Mouse (Mus musculus) right cerebral cortex, postnatal 36 days (tissue): ENCODE results near the gene Cblc.

Source experiments
- DNase-seq, 2 experiments: peaks; one replicate each; pipeline ENCODE4 v3.0.0; 2022; ENCODE audit warnings: low spot score in 2 of 2, mixed read lengths in 1 of 2

Gene Cblc

GRCm38 (mm10) chr7:19782645-19783044 lies 14.0 kb downstream of the Cblc start:
- DNase-seq, result no peak

GRCm38 (mm10) chr7:19781741-19782140 lies 14.9 kb downstream of the Cblc start:
- no peak for DNase-seq

DNA sequence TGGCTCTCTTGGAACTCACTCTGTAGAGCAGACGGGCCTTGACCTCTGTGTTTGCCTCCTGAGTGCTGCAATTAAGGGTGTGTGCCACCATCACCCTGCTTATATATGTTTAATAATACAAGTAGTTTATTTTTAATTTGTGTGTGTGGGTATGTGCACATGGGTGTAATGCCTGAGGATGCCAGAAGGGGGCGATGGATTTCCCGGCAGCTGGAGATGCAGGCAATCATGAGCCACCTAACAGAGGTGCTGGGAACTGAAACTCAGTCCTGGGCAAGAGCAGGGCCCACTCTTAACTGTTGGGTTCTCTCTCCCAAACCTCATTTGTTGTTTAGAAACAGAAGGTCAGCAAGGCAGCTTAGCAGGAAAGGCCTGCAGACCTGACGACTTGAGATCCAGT lies 16.7 kb downstream of the Cblc start:
- no peak for DNase-seq

DNA sequence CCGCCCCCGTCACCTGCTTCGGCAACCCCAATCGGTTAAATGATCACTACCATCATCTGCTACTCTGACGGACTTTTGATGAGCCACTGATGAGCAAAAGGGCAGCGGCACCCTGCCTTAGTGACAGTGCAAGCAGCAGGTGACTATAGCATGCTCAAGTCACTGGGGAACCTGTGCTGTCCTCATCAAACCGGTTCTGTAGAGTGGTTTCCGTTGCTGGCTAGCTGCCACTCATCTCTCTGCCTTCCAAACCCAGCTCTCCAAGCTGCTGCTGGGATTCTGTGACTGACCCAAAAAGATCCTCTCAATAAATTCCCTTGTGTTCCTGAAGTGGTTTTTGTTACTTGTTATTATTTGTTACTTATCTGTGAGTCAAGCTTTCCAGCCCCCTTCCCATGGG lies 18.0 kb downstream of the Cblc start:
- DNase-seq, result no peak

DNA sequence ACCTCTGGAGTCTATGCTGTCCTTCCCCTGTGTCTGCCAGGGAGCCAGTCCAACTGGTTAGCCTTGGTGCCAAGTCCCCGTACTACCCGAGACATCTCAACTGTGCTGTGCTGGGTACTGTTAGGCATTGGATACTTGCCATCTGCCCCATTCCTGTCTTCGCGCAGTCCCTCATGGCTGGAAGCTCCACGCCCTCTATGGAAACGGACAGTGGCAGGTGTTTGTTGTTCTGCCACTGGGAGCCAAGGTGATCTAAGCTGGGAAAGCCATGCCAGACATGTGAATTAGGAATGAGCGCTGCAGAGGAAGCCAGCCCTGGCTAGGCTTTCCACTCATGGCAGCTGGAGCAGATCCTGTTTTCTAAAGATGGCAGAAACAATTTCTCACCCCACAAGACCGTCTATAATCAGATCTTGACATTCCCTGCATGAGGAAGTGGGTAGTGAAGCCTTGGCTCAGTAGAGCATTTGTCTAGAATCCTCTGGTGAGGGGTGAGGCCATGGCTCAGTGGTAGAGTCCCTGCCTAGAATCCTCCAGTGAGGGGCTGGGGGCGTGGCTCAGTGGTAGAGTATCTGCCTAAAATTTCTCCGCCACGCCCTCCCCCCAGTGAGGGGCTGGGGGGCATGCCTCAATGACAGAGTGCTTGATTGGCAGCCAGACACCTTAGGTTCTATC lies 19.4 kb downstream of the Cblc start:
- DNase-seq, result no peak

- DNase-seq, result no peak
Measured at GRCm38 (mm10) chr7:19771682-19772081, 24.9 kb downstream of the Cblc start.

GRCm38 (mm10) chr7:19770984-19771391 lies 25.6 kb downstream of the Cblc start, which contains the start of gene Bcam:
Gene Bcam, minus strand, starts transcription at chr7:19771016.
- DNase-seq, result no peak

DNA sequence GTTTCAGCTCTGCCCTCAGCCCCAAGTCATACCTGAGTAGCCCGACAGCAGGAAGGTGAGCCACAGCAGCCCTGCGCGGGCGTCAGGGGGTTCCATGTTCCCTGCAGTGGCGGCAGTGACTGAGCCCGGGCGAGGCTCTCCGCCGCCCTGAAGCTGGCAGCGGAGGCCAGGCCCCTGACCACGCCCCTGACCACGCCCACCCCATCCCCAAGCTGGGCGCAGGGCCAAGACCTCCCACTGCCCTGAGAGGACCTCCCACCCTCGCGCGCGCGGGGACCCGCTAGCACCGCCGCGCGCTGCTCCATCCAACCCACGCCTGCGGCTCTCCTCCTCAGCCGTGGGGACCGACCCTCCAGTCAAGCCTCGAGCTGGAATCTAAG lies 26.2 kb downstream of the Cblc start:
- DNase-seq, result no peak

- no peak for DNase-seq
Measured at GRCm38 (mm10) chr7:19769434-19770374, 26.9 kb downstream of the Cblc start.

DNA sequence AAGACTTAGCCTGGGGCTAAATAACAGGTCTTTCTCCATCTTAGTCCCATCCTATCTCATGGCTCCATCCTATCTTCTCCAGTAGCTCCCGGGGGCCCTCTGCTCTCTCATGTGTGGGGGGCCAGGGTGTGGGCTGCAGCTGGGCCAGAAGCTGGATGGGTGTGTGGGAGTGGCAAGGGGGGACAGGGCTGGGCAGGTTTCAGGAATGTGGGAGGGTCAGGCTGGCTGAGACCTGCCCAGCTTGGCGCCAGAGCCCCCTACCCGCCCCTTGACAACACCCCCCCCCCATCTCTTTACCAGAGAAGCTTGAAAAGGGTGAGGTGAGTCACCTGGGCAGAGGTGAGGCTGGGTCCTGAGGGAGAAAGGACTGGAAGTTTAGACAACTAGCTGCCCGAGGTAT lies 27.6 kb downstream of the Cblc start:
- DNase-seq, result no peak

DNA sequence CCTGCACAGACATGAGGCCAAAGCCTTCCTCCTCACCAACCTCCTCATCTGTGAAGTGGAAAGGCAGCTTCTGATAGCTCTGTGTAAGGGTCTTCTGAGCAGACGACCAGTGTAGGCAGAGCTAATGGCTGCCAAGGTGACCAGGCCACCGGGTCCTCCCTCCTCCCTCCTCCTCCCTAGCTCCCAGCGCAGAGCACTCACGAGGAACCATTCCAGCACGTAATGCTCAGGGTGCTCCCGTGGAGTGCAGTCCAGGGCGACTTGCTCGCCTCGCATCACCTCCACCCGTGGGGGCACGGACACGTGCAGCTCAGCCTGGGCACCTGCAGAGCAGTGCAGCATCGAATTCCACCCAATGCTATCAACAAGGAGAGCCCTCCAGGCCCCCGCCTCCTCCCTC lies 28.4 kb downstream of the Cblc start:
- DNase-seq, result no peak

DNA sequence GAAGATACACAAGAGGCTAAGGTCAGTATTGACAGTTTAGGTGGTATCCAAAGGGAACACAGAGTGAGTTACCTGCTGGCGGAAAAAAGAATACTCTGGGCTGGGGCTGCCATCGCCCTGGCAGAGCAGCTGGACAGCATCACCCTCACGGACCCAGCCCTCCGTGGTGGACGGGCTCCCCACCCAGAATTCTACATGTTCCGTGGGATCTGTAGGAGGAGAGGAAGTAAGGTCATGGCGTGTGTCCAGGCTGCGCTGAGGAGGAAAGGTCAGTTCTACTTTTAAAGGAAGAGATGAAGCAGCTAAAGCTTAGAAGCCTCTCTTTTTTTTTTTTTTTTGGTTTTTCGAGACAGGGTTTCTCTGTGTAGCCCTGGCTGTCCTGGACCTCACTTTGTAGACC lies 32.0 kb downstream of the Cblc start:
- DNase-seq, result no peak

- DNase-seq, result no peak
Measured at GRCm38 (mm10) chr7:19763829-19764477, 32.7 kb downstream of the Cblc start.

DNA sequence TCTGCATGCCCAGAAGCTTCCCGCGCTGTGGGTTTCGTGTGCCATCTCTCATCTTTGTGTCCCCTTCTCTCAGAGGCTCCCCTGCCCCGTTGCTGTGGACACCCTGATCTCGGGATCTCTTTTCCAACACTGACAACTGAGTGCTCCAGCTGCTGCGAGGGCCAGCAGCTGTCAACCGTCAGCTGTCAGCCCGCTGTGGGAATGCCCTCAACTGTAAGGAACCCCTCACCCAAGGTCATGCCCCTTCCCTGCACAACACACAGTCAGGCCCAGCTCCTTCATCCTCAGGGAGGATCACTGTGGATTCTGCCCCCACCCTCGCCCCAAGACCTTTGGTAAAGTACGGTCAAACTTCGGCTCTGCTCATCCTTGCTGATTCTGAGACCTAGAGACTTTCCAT lies 34.3 kb downstream of the Cblc start:
- no peak for DNase-seq

DNA sequence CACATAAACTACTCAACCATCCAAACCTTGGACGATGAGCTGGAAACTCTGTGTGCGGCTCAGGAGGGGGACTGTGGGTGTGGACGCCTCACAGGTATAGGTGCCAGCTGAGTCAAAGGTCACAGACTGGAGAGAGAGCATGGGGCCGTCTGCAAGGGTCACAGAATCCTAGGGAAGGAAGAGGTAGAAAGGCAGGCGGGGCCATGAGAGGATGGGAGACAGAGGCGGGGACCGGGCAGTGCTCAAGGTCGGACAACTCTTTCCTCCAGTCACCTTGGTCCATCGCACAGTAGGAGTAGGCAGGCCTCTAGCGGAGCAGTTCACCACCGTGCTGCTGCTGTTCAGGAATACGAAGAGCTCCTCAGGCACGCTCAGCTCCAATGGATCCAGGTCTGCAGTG lies 36.6 kb downstream of the Cblc start:
- DNase-seq, result no peak

GRCm38 (mm10) chr7:19758623-19759022 lies 38.0 kb downstream of the Cblc start:
- no peak for DNase-seq

DNA sequence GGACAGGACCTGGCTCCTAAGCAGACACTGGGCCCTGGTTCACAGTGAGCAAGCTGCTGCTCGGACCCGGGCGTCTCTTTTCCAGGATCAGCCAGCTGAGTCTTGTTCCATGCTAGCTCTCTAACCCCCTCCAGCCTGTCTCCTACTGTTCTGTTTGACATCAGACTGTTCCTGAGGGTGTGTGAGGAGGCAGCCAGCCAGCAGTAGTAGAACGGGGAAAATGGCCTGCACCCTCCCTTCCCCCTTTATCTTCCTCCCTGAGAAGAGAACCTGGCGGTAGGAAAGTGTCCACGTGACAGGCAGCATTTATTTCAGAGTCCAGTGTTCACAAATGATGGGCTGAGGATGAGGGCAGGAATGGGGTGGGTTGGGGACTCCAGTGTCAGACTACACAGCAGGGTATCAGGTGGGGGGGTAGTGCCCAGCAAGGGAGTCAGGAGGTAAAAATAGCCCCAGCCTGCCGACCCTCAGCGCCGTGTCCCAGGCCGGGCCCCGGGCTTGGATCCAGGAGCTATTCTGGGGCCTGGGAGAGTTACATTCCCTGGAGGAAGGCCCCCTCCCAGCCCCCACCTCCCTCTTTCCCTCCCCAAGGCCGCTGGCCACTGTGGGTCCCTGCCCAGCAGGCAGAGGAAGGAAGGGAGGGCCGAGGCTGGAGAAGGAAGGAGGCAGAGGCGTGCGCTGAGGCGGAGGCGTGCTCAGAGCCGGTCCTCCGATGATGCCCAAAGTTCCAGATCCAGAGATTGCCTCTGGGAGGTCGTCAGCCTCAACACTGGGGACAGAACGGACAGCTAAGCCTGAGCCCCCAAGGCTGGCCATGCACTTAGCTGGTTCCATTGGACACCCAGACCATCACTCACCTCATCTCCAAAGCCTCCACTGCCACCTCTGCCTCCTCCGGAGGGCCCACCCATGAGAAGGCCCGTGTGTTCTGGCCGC lies 40.5 kb downstream of the Cblc start:
- no peak for DNase-seq

DNA sequence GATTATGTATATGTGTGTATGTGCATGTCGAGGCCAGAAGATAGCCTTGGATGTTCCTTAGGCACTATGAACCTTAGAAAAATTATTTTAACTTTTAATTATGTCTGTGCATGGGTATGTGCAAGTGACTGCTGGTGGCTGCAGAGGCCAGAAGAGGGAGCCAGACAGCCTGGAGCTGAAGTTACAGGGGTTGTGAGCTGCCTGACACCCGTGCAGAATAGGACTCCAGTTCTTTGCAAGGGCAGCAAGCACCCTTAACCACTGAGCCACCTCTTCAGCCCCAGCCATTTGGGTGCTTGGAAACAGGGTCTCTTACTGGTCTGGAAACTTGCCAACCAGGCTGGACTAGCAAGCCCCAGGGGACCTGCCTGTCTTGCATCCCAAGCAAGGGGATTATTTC lies 41.6 kb downstream of the Cblc start:
- no peak for DNase-seq

DNA sequence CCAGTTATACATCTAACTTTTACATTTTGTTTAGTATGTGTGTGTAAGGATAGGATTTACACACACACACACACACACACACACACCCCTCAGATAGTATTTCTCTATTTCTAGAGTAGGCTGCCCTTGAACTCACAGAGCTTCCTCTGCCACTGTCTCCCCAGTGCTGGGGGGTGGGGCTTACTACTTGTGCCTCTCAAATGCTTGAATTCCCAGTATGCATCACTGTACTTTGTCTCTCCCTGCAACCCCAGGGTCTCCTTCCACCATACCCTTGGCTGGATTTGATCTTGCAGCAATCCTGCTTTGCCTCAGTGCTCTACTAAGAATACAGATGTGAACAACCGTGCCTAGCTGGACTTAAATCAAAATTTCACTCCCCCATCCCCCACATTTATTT lies 42.5 kb downstream of the Cblc start:
- no peak for DNase-seq

DNA sequence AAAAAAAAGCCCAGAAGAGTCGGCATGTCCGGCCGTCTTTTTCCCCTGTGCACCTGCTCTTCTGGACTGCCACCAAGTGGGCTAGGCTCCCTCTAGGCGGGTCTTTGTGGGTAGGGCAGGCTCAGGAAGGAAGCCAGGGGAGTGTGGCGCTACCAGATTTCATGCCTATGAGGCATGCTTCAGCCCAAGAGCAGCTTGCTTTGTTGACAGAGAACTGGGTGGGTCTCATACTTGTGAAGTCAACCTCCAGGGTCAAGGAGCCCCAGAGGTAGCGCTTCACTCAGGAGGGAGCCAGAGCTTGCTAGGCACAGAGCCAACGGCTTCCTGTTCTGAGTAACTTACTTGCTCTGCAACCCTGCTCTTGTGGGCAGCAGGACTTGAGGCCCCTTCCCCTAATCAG lies 43.0 kb downstream of the Cblc start:
- DNase-seq, result no peak

DNA sequence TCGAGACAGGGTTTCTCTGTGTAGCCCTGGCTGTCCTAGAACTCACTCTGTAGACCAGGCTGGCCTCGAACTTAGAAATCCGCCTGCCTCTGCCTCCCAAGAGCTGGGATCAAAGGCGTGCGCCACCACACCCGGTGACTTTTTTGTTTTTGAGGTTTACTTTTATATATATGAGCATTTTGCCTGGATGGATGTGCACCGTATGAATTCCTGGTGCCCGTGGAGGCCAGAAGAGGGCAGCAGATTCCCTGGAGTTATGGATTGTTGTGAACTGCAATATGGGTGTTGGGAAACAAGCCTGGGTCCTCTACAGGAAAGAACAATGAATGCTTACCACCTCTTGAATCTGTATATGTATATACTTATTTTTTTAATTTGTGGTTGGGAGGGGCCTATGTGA lies 44.0 kb downstream of the Cblc start:
- DNase-seq, result no peak

GRCm38 (mm10) chr7:19751070-19751383 lies 45.6 kb downstream of the Cblc start:
- no peak for DNase-seq
